Mouse (Mus musculus) 3T3-L1 (cell line): ENCODE data around the gene Gm20873.
"Not testable (repeated sequence)": the region's sequence is repeated elsewhere in the genome, so short reads cannot be mapped to it uniquely, and the experiment has no call there.

Experiments
- DNase-seq: peaks from one replicate; pipeline ENCODE4 v3.0.0-alpha.2; 2015; ENCODE audit warnings: low read depth, low spot score

Gene Gm20873

DNA sequence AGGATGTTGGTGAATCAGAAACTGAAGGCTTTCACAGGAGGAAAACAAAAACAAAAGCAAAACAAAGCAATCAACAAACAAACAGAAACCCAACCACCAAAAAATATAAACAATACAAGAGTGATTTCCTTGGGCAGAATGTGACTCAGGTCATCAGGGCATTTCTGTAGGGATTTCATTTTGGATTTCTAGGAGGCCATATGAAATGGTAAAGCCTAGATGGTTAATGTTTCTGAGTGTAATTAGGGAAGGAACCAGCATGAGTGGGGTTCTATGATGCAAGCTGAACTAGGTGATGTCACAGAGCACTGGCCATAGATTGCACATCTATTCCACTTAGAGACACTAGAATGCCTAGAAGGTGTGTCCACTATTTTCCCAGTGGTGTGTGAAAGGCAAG, at the start of gene Gm20873:
TSS of gene Gm20873 (plus strand) at position 301 of the 400 bp plus-strand sequence.
- not testable (repeated sequence) for DNase-seq

DNA sequence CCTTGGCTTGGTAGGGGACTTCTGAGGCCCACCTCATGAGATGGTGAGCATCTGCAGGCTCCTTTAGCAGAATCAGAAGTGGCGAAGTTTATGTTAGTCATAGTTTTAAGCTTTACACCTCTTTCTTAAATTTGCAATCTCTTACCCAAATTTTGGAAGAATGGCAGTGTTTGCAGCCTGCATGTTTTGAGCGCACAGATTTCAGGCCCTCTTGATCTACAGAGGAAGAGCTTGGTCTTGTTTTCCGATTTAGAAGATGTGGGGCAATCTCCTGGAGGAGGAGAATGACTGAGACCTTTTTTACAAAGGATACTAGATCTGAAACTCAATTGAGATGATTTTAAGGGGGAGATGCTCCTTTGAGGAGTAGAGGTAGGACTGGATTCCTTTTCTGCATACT, 29.0 kb upstream of the Gm20873 start, which contains the start of gene Gm21746:
TSS of gene Gm21746 (minus strand) at position 101 of the 400 bp plus-strand sequence.
- DNase-seq = not testable (repeated sequence)
